Mouse (Mus musculus) lung, postnatal 25 days (tissue): ENCODE data around the gene Edrf1.
"Not testable (repeated sequence)": the region's sequence is repeated elsewhere in the genome, so short reads cannot be mapped to it uniquely, and the experiment has no call there.

ENCODE experiments used
- DNase-seq: peaks from one replicate; pipeline ENCODE4 v3.0.0; 2022; ENCODE audit warnings: low spot score

Edrf1 gene

GRCm38 (mm10) chr7:133645716-133646115 is 8.4 kb downstream of the Edrf1 start:
- DNase-seq: no peak

GRCm38 (mm10) chr7:133662467-133662866 is 25.1 kb downstream of the Edrf1 start:
- DNase-seq: no peak

GRCm38 (mm10) chr7:133669071-133669470 is 31.7 kb downstream of the Edrf1 start:
- no peak for DNase-seq

- DNase-seq: no peak
Observed at GRCm38 (mm10) chr7:133669946-133670345, 32.6 kb downstream of the Edrf1 start.

GRCm38 (mm10) chr7:133670846-133671245 is 33.5 kb downstream of the Edrf1 start:
- no peak for DNase-seq

- DNase-seq: no peak
Observed at GRCm38 (mm10) chr7:133676002-133676401, 38.7 kb downstream of the Edrf1 start.

DNA sequence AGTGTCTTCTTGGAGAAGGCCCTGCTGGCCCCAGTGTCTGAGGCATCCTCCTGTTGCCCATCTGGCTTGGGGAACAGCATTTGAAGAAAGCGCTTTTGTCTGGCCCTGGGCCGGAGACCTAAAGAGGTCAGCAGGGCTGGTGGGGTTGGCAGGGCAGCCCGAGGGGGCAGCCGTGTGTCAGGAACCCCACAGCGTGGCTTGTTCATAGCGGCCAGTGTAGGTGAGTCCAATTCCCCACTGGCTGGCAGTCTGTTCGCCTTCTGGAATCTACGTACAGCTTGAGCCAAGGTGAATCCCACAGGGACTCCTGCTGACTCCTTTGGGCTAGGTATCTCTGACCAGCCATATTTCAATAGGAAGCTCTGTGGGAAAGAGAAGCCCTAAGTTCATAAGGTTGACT is 41.4 kb downstream of the Edrf1 start:
- no peak for DNase-seq

DNA sequence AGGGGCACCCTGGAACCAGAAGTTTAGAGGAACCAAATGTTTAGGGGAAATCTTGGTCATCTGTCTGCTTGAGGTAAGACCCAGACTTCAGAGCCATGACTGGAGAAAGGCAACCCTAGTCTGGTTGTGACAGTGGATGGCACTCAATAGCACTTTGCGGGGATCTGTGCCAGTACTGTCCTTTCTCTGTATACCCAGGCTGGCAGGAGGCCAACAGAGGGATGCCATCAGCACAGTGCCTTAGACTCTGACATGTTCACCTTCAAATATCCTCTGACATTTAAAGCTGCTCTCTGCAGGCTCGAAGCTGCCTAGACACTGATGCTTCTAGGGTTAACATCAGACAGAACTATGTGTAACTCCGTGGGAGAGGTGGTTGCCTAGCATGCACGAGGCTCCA is 42.1 kb downstream of the Edrf1 start:
- no peak for DNase-seq

- no peak for DNase-seq
Observed at GRCm38 (mm10) chr7:133679961-133680360, 42.6 kb downstream of the Edrf1 start, which contains the start of gene Mmp21. Gene Mmp21 (minus strand): TSS chr7:133680061.

GRCm38 (mm10) chr7:133683626-133684025 is 46.3 kb downstream of the Edrf1 start:
- DNase-seq: no peak

DNA sequence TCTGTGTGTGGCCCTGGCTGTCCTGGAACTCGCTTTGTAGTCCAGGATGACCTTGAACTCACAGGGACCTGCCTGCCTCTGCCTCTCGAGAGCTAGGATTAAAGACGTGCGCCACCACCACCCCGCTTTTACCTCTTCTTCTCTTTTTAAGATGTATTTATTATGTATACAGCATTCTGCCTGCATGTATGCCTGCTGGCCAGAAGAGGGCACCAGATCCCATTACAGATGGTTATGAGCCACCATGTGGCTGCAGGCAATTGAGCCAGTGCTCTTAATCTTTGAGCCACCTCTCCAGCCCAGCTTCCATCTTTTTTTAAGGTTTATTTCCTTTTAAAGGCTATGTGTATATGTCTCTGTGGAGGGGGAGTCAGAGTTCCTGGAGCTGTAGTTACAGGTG is 46.8 kb downstream of the Edrf1 start:
- no peak for DNase-seq

DNA sequence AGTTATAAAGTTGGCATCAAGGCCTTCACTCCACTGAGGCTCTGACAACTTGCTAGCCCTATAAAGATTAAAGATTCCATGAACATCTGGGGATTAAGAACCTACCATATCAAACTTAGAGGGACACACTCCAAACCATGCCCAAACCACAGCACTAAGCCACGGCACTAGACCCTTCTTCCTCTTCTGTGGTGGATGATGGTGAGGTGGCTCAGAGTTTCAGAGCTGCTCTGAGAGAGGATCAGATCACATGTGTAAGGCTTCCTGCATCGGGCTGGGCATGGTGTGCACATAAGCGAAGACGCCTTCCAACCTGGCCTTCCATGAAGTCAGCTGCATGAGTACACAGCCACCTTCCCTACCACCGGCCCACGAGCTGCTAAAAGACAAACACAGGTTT is 47.4 kb downstream of the Edrf1 start:
- DNase-seq: no peak

DNA sequence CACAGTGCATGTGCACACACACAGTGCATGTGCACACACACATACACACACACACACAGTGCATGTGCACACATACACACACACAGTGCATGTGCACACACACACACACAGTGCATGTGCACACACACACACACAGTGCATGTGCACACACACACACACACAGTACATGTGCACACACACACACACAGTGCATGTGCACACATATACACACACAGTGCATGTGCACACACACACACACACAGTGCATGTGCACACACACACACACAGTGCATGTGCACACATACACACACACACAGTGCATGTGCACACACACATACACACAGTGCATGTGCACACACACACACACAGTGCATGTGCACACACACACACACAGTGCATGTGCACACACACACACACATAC is 48.3 kb downstream of the Edrf1 start:
- not testable (repeated sequence) for DNase-seq

DNA sequence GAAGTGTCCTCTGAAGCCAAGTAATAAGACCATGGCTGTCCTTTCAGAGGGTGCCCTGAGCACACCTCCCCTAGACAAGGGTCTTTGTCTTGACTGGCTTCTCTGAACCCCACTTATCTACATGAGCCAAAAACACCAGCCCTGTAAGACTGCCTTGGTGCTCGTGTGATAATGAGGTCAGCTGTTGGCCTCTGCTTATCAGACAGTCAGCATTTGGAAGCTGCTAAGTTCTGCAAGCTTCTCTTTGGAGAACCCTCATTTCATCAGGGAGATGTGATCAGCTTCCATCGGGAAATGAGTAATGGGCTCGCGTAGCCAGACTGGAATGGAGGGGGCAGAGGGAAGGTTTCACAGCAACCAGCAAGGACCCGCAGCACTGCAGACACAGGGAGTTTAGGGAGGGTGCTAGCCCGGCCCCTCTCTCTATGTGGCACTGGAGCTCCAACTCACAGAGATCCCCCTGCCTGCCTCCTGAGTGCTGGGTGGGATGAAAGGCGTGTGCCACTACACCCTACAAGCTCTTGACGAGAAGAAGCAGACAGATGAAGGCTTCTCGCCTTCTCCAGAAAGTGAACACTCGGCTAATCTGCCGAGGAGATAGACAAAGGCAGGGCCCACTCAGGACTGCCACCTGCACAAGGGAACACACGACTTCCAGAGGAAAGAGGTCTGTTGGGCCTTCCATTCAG is 60.8 kb downstream of the Edrf1 start:
- DNase-seq: no peak

GRCm38 (mm10) chr7:133699885-133700284 is 62.5 kb downstream of the Edrf1 start:
- DNase-seq: no peak

GRCm38 (mm10) chr7:133701366-133701765 is 64.0 kb downstream of the Edrf1 start:
- no peak for DNase-seq

GRCm38 (mm10) chr7:133702333-133702732 is 65.0 kb downstream of the Edrf1 start:
- no peak for DNase-seq

DNA sequence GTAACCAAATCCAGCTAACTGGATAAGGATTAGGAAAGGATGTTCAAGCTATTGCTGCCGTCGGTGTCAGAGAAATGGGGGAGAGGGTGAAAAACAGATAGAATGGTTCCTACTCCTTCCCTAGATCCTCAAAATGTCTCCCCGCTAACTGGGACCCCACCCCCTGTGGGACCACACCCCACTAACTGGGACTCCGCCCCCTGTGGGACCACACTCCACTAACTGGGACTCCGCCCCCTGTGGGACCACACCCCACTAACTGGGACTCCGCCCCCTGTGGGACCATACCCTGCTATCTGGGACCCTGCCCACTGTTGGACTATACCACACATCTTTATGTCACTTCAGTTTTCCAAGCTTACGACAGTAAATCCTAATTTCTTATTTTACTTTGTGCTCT is 66.6 kb downstream of the Edrf1 start:
- no peak for DNase-seq

DNA sequence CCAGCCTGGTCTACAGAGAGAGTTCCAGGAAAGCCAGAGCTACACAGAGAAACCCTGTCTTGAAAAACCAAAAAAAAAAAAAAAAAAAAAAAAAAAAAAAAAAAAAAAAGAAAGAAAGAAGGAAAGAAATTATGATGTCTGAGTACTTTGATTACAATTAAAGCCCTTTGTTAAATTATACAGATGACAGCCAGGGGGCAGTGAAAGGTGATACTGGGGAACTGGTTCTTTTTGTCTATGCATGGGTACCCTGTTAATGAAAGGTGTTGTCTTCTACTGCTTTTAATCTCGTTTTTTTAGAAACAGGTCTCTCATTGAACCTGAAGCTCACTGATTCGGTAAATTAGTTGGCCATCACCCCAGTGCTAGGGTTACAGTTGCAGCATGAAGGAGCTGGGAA is 70.0 kb downstream of the Edrf1 start:
- peak; percentile 35 for DNase-seq

DNA sequence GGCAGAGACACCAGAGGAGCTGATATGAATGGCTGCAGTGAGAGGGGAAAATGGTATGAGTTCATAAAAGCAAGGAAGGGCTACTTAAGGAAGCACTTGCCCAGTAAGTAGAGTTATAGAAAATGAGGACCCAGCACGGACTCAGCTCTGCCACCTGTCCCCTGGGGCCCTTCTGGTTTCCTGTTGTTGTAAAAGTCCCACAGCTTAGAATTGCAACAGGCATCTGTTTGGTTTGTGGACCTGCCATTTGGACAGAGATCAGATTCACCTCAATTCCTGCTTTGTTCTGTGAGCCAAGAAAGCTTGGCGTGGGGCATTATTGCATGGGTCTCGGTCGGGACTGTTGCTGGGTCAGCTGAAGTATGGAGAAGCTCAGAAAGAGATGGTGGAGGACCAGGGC is 78.0 kb downstream of the Edrf1 start:
- no peak for DNase-seq

GRCm38 (mm10) chr7:133718580-133718979 is 81.2 kb downstream of the Edrf1 start:
- no peak for DNase-seq

GRCm38 (mm10) chr7:133720616-133721015 is 83.3 kb downstream of the Edrf1 start:
- no peak for DNase-seq
